Mouse (Mus musculus) CD4-positive, CD25-positive, alpha-beta regulatory T cell, adult 2 months (primary cell): ENCODE results near the gene Cyp3a16.
"Not testable (repeated sequence)": the region's sequence is repeated elsewhere in the genome, so short reads cannot be mapped to it uniquely, and the experiment has no call there.

Experiments
- DNase-seq: peaks from one replicate; pipeline ENCODE4 v3.0.0-alpha.2; 2012; ENCODE audit warnings: low read depth, low spot score

The Cyp3a16 gene

GRCm38 (mm10) chr5:145469623-145470022 lies at the start of gene Cyp3a16:
Gene Cyp3a16, minus strand, starts transcription at chr5:145469723.
- DNase-seq: not testable (repeated sequence)

- DNase-seq: no peak
These were observed 20.8 kb upstream of the Cyp3a16 start for GRCm38 (mm10) chr5:145490300-145490699.

GRCm38 (mm10) chr5:145464304-145465088 lies 5.0 kb downstream of the Cyp3a16 start:
- no peak for DNase-seq

GRCm38 (mm10) chr5:145462321-145462720 lies 7.2 kb downstream of the Cyp3a16 start:
- DNase-seq: no peak

GRCm38 (mm10) chr5:145454389-145454788 lies 15.1 kb downstream of the Cyp3a16 start:
- no peak for DNase-seq

GRCm38 (mm10) chr5:145433688-145434087 lies 35.8 kb downstream of the Cyp3a16 start:
- DNase-seq: no peak

- DNase-seq: no peak
These were observed 38.5 kb downstream of the Cyp3a16 start for GRCm38 (mm10) chr5:145431004-145431403.

- no peak for DNase-seq
These were observed 47.2 kb downstream of the Cyp3a16 start for GRCm38 (mm10) chr5:145422287-145422686.

- not testable (repeated sequence) for DNase-seq
These were observed 54.1 kb downstream of the Cyp3a16 start for GRCm38 (mm10) chr5:145415416-145415815.
